Mouse (Mus musculus) MEL (cell line): ENCODE data around the gene Dok7. TPM values are rescaled to one million over a fixed set of nuclear protein-coding genes. Genes with fewer than 3 reads are reported as not detected.

Experiments used
- DNase-seq: peaks from one replicate; pipeline ENCODE4 v3.0.0; 2011; ENCODE audit warnings: low read depth, low spot score
- H3K27ac ChIP-seq: 2 replicates; pipeline ENCODE4 v1.5.1; 2012; ENCODE audit warnings: low read depth, mild to moderate bottlenecking, control low read depth, low read length, moderate library complexity; ENCODE audit not compliant: control insufficient read depth
- H3K27me3 ChIP-seq, 2 experiments: fragments of 150-350 bp in 1 of 2; sonication (generic) in 1 of 2; 2 replicates each; pipeline ENCODE4 v1.6.1; 2012; ENCODE audit warnings: low read length in 2 of 2, mild to moderate bottlenecking in 2 of 2, improper control_type of control experiment in 1 of 2, moderate library complexity in 1 of 2; ENCODE audit not compliant: insufficient read depth in 2 of 2, control insufficient read depth in 1 of 2
- H3K36me3 ChIP-seq, 2 experiments: 2 replicates each; pipeline ENCODE4 v1.6.1; 2012 to 2014; ENCODE audit warnings: low read length in 2 of 2, improper control_type of control experiment in 1 of 2, inconsistent platforms in 1 of 2, mild to moderate bottlenecking in 1 of 2; ENCODE audit not compliant: insufficient read depth in 2 of 2, control insufficient read depth in 1 of 2
- H3K4me1 ChIP-seq, 2 experiments: fragments of 150-350 bp in 1 of 2; sonication (generic) in 1 of 2; 2 replicates each; pipeline ENCODE4 v1.6.1; 2012; ENCODE audit warnings: low read length in 2 of 2, improper control_type of control experiment in 1 of 2, mild to moderate bottlenecking in 1 of 2; ENCODE audit not compliant: insufficient read depth in 2 of 2, control insufficient read depth in 1 of 2
- H3K4me3 ChIP-seq, 2 experiments: fragments of 150-350 bp in 1 of 2; sonication (generic) in 1 of 2; 2 replicates each; pipeline ENCODE4 v1.5.1; 2012; ENCODE audit warnings: low read depth in 2 of 2, low read length in 2 of 2, mild to moderate bottlenecking in 2 of 2, moderate library complexity in 2 of 2, control low read depth in 1 of 2, improper control_type of control experiment in 1 of 2; ENCODE audit not compliant: control insufficient read depth in 1 of 2, insufficient read depth in 1 of 2
- H3K79me2 ChIP-seq: 2 replicates; pipeline ENCODE4 v1.6.1; 2012; ENCODE audit warnings: mild to moderate bottlenecking, low read length, moderate library complexity; ENCODE audit not compliant: control insufficient read depth, poor library complexity, insufficient read depth
- H3K9ac ChIP-seq: 2 replicates; pipeline ENCODE4 v1.6.1; 2012; ENCODE audit warnings: low read depth, mild to moderate bottlenecking, control low read depth, low read length, moderate library complexity; ENCODE audit not compliant: control insufficient read depth, poor library complexity, severe bottlenecking
- H3K9me3 ChIP-seq: fragments of 150-350 bp; sonication (generic); replicated peaks from 2 replicates; pipeline ENCODE4 v1.6.1; 2012; ENCODE audit warnings: mild to moderate bottlenecking, low read length, improper control_type of control experiment, moderate library complexity; ENCODE audit not compliant: insufficient read depth
- CTCF ChIP-seq, 3 experiments: IDR thresholded peaks in 2 of 3; conservative IDR thresholded peaks in 1 of 3; 2 replicates each; pipeline ENCODE4 v1.5.1; 2011 to 2012; ENCODE audit warnings: low read length in 3 of 3, low read depth in 2 of 3, mild to moderate bottlenecking in 2 of 3, improper control_type of control experiment in 1 of 3, inconsistent platforms in 1 of 3, mixed read lengths in 1 of 3, moderate library complexity in 1 of 3; ENCODE audit not compliant: control insufficient read depth in 1 of 3, insufficient read depth in 1 of 3, poor library complexity in 1 of 3, severe bottlenecking in 1 of 3
- E2F4 ChIP-seq: IDR thresholded peaks from 2 replicates; pipeline ENCODE4 v1.6.1; 2011; ENCODE audit warnings: low read depth, low read length, improper control_type of control experiment, borderline replicate concordance
- EP300 ChIP-seq, 2 experiments: IDR thresholded peaks; 2 replicates each; pipeline ENCODE4 v1.6.1; 2011; ENCODE audit warnings: improper control_type of control experiment in 2 of 2, low read length in 2 of 2, low read depth in 1 of 2, mild to moderate bottlenecking in 1 of 2
- GATA1 ChIP-seq: IDR thresholded peaks from 2 replicates; pipeline ENCODE4 v1.6.1; 2011; ENCODE audit warnings: low read depth, low read length, improper control_type of control experiment
- KAT2A ChIP-seq: conservative IDR thresholded peaks from 2 replicates; pipeline ENCODE4 v1.6.1; 2012; ENCODE audit warnings: low read depth, low read length, improper control_type of control experiment, inconsistent platforms
- MAX ChIP-seq: IDR thresholded peaks from 2 replicates; pipeline ENCODE4 v1.6.1; 2011; ENCODE audit warnings: low read length, improper control_type of control experiment
- NELFE ChIP-seq: IDR thresholded peaks from 2 replicates; pipeline ENCODE4 v1.6.1; 2011; ENCODE audit warnings: low read depth, low read length, improper control_type of control experiment
- POLR2AphosphoS2 ChIP-seq: IDR thresholded peaks from 2 replicates; pipeline ENCODE4 v1.6.1; 2011; ENCODE audit warnings: low read length, improper control_type of control experiment
- POLR2AphosphoS5 ChIP-seq: IDR thresholded peaks from 2 replicates; pipeline ENCODE4 v1.6.1; 2012; ENCODE audit warnings: low read depth, borderline replicate concordance, mild to moderate bottlenecking, inconsistent platforms, low read length, moderate library complexity, mixed read lengths
- RAD21 ChIP-seq: IDR thresholded peaks from 2 replicates; pipeline ENCODE4 v1.6.1; 2011; ENCODE audit warnings: mild to moderate bottlenecking, low read depth, low read length, improper control_type of control experiment
- SMC3 ChIP-seq: IDR thresholded peaks from 2 replicates; pipeline ENCODE4 v1.6.1; 2011; ENCODE audit warnings: low read depth, low read length, improper control_type of control experiment
- TAL1 ChIP-seq: IDR thresholded peaks from 2 replicates; pipeline ENCODE4 v1.6.1; 2012; ENCODE audit warnings: mild to moderate bottlenecking, inconsistent platforms, low read length, moderate library complexity, mixed read lengths
- ZMIZ1 ChIP-seq: IDR thresholded peaks from 2 replicates; pipeline ENCODE4 v1.6.1; 2012; ENCODE audit warnings: low read depth, mild to moderate bottlenecking, inconsistent platforms, low read length, improper control_type of control experiment, moderate library complexity
- ZNF384 ChIP-seq: IDR thresholded peaks from 2 replicates; pipeline ENCODE4 v1.6.1; 2012; ENCODE audit warnings: low read depth, mild to moderate bottlenecking, inconsistent platforms, low read length, improper control_type of control experiment
- polyA plus RNA-seq, 2 experiments: library from polyadenylated mRNA; stranded (reverse) in 1 of 2; unstranded in 1 of 2; fragments of >175 nt in 1 of 2; fragments of >200 nt in 1 of 2; gene quantifications; 2 replicates each; pipeline versions ENCODE4 v1.2.1 to v1.2.4; 2012; ENCODE audit warnings: low replicate concordance in 2 of 2, low read depth in 1 of 2; ENCODE audit not compliant: insufficient read length in 2 of 2, insufficient read depth in 1 of 2, missing spikeins in 1 of 2
- total RNA-seq: library from RNA; depleted of rRNA; stranded (reverse); fragments of 300-350 nt; gene quantifications from 2 replicates; pipeline ENCODE4 v1.2.3, GENCODE M21; 2012

The Dok7 gene
- total and polyA plus RNA-seq, 3 experiments = 0.08 to 0.21 TPM; not detected in 1

DNA sequence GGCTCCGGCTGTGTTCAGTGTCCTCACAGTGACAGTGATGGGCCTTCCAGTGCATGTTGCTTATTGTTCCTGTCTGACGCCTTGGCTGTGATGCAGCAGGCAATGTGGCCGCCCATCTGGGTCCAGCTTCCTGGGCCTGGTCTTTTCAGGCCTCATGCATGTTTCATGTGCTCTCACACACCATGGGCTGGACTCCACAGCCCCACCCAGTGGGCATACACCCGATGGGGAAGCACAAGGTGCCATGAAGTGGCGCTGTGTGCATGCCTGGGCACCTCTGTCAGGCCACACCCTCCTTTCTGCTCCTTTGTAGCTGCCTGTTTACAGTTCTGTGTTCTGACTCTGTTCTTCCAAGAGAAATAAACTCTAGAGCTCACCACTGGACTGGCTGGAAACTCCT is 23.5 kb upstream of the Dok7 start:
- Histone ChIP-seq H3K9me3 (no peaks in the 10 kb centered on the region), H3K27ac (no peak overlapping the region), H3K79me2 (no peaks in the 10 kb centered on the region), H3K9ac (no peak overlapping the region), H3K4me1 (peaks cover 3 to 21% of the 10 kb centered on the region in 2 experiments; a peak in 3 of 4 replicates), H3K27me3 (no peaks in the 10 kb centered on the region), H3K4me3 (no peak overlapping the region), H3K36me3 (peaks cover 0 to 7% of the 10 kb centered on the region in 2 experiments; a peak in 2 of 4 replicates)
- TF ChIP-seq SMC3 = peak; percentile 57
- TF ChIP-seq ZMIZ1 = no peak
- no peak for TF ChIP-seq MAX
- peak in 2 of 3 experiments; percentile 51 to 52; a peak in 4 of 6 replicates for TF ChIP-seq CTCF (IDR thresholded peaks at IDR 0.05 in 2 of 3, conservative IDR thresholded peaks at IDR 0.05 in 1 of 3; ENCODE audit: control insufficient read depth in 1 of 3, insufficient read depth in 1 of 3, low read depth in 2 of 3, low read length in 3 of 3, poor library complexity in 1 of 3, severe bottlenecking in 1 of 3)
- TF ChIP-seq TAL1 = no peak
- TF ChIP-seq ZNF384 = no peak
- peak; percentile 23 for TF ChIP-seq RAD21
- peak; percentile 34 for DNase-seq

- DNase-seq = no peak
- H3K4me1 ChIP-seq = peaks cover 3 to 24% of the 10 kb centered on the region in 2 experiments; a peak in 3 of 4 replicates
- H3K79me2 ChIP-seq = no peaks in the 10 kb centered on the region
- TF ChIP-seq E2F4 (no peak), GATA1 (no peak), MAX (no peak), NELFE (no peak), POLR2AphosphoS2 (no peak), KAT2A (no peak), EP300 (IDR thresholded peaks at IDR 0.05; ENCODE audit: low read depth in 1 of 2, low read length in 2 of 2) (no peak), ZNF384 (no peak)
- H3K36me3 ChIP-seq = peaks cover 0 to 7% of the 10 kb centered on the region in 2 experiments; a peak in 2 of 4 replicates
- H3K27ac ChIP-seq = no peak overlapping the region
- no peak overlapping the region for H3K9ac ChIP-seq
- H3K9me3 ChIP-seq = no peaks in the 10 kb centered on the region
- no peaks in the 10 kb centered on the region for H3K27me3 ChIP-seq
- no peak overlapping the region for H3K4me3 ChIP-seq
Observed at GRCm38 (mm10) chr5:35033619-35034018, 22.9 kb upstream of the Dok7 start.

GRCm38 (mm10) chr5:35035141-35035540 is 21.4 kb upstream of the Dok7 start:
- no peak for TF ChIP-seq POLR2AphosphoS5
- Histone ChIP-seq H3K79me2 (no peaks in the 10 kb centered on the region), H3K9me3 (no peaks in the 10 kb centered on the region), H3K9ac (no peak overlapping the region), H3K4me1 (peaks cover 3 to 24% of the 10 kb centered on the region in 2 experiments; a peak in 3 of 4 replicates), H3K36me3 (peaks cover 0 to 7% of the 10 kb centered on the region in 2 experiments; a peak in 2 of 4 replicates), H3K27me3 (no peaks in the 10 kb centered on the region), H3K4me3 (no peak overlapping the region), H3K27ac (peak overlapping the region; percentile 23)
- DNase-seq = peak; percentile 39
